Mouse (Mus musculus): Measurements from ENCODE around the gene Cbx2. TPM values are rescaled to one million over a fixed set of nuclear protein-coding genes. Genes with fewer than 3 reads are reported as not detected.

The Cbx2 gene
- total RNA-seq, 2 experiments from 2014 or later: 2.4 to 3.4 TPM

- no peak for DNase-seq (ENCODE audit: low spot score in 2 of 2)
- intact Hi-C loops (cut with DNase I): no loop called here
Measured at GRCm38 (mm10) chr11:119080461-119081147, 57.8 kb downstream of the Cbx2 start.

Other genes with a start within 250 kb of the Cbx2 start
- gene Rbfox3, start 111.4 kb upstream of the Cbx2 start, total RNA-seq (2021): 100 to 1,000 TPM; 297 to 325 TPM
- gene Enpp7, start 34.8 kb upstream of the Cbx2 start, total RNA-seq (2021): not detected
- 10 to 100 TPM; 12.9 to 15.4 TPM for gene Cbx8, start 18.0 kb downstream of the Cbx2 start, total RNA-seq (2021)
- gene Cbx4, start 63.3 kb downstream of the Cbx2 start, total RNA-seq (2021): 10 to 100 TPM; 63.2 to 74.0 TPM
- gene Tbc1d16, start 205.5 kb downstream of the Cbx2 start, total RNA-seq (2021): 10 to 100 TPM; 51.3 to 56.4 TPM
- 1 to 10 TPM; 1.1 to 1.8 TPM for gene Ccdc40, start 205.6 kb downstream of the Cbx2 start, total RNA-seq (2021)
- 100 to 1,000 TPM; 142 to 157 TPM for gene Gaa, start 244.9 kb downstream of the Cbx2 start, total RNA-seq (2021)

Data from left cerebral cortex, postnatal 14 days (tissue).